ENCODE assay signal across 8 mouse cellular contexts in the genomic region with DNA sequence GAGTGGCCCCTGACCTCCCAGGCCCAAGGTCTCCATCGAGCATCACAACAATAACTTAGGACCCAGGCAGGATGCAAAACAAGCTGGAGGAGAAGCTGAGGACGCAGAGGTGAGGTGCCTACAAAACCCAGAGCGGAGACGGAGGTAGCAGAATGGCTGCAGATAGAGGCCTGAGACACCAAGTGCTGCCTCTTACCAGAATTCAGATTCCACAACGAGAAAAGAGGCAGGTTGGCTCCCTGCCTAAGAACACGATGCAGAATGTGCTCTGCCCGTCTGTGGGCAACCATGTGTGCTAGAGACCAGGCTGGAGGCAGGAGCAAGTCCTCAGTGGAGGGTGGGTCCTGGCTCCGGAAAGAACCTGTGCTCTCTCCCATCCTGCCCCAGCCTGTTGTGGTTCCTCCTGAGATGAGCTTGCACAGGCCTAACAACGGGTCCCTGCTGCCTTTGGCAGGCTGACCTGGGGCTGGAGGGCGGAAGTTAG. TPM values are rescaled to one million over a fixed set of nuclear protein-coding genes. Genes with fewer than 3 reads are reported as not detected.
DNase-seq lines count a peak whose midpoint lies in the region; ATAC-seq and TF ChIP-seq lines count a peak whose summit lies in the region.
"Had no signal": no experiment of that assay in that cellular context is flagged by ENCODE, and none has a peak within 500 bp of the region (broad histone marks: within the 10 kb centered on the region; RNA-seq: fewer than 3 reads in every experiment).

No protein-coding gene starts in this region.

- DNase-seq in thymus, adult 2 months: no peak
- no peak for DNase-seq in thymus, postnatal 4 days
- DNase-seq in hindbrain, embryonic 14.5 days (ENCODE audit: low spot score): no peak
- DNase-seq in liver, embryonic 14.5 days (ENCODE audit: low read depth in 3 of 3, low spot score in 3 of 3): no peak
- DNase-seq in urinary bladder, postnatal 36 days (ENCODE audit: low spot score in 2 of 2): no peak
- DNase-seq in urinary bladder, adult 18-20 months (ENCODE audit: low spot score in 2 of 2): no peak
- DNase-seq in gastrocnemius, adult 18-20 months (ENCODE audit: low spot score): no peak

- peaks cover 33% of the 10 kb centered on the region for H3K4me1 ChIP-seq in thymus, adult 2 months (replicated peaks; ENCODE audit: control insufficient read depth, insufficient read depth, low read length)
- H3K4me1 ChIP-seq in hindbrain, embryonic 14.5 days (replicated peaks; ENCODE audit: control insufficient read depth, insufficient read depth, low read length): peaks cover 29% of the 10 kb centered on the region
- H3K4me1 ChIP-seq in liver, embryonic 14.5 days (replicated peaks; ENCODE audit: control insufficient read depth in 2 of 2, insufficient read depth in 2 of 2, low read length in 1 of 2): peaks cover 7 to 9% of the 10 kb centered on the region in 2 experiments

- no peaks in the 10 kb centered on the region for H3K27me3 ChIP-seq in thymus, adult 2 months (ENCODE audit: control insufficient read depth, insufficient read depth, low read length)
- H3K27me3 ChIP-seq in hindbrain, embryonic 14.5 days (ENCODE audit: control insufficient read depth, insufficient read depth, low read length): no peaks in the 10 kb centered on the region
- no peaks in the 10 kb centered on the region for H3K27me3 ChIP-seq in liver, embryonic 14.5 days (ENCODE audit: control insufficient read depth, insufficient read depth, low read length)

- TF ChIP-seq POLR2A in thymus, adult 2 months (IDR thresholded peaks at IDR 0.05; ENCODE audit: control insufficient read depth, extremely low read depth, insufficient read depth, low read length, poor library complexity): no peak

- peaks cover 32% of the 10 kb centered on the region for H3K36me3 ChIP-seq in thymus, adult 2 months (ENCODE audit: control insufficient read depth, insufficient read depth, low read length)
- H3K36me3 ChIP-seq in hindbrain, embryonic 14.5 days (replicated peaks; ENCODE audit: control insufficient read depth, insufficient read depth): peaks cover 44% of the 10 kb centered on the region
- peaks cover 34% of the 10 kb centered on the region for H3K36me3 ChIP-seq in liver, embryonic 14.5 days (replicated peaks; ENCODE audit: control insufficient read depth, insufficient read depth, low read depth)

- no peak for TF ChIP-seq EP300 in liver, embryonic 14.5 days (IDR thresholded peaks at IDR 0.05; ENCODE audit: low read depth)

- ATAC-seq in hindbrain, embryonic 14.5 days (ENCODE audit: low FRiP score): no peak
- no peak for ATAC-seq in liver, embryonic 14.5 days (ENCODE audit: insufficient read depth)

- 62% methylated on average over 10 of the region's 10 CpGs for WGBS in thymus, adult 2 months
- WGBS in hindbrain, embryonic 14.5 days: 69% methylated on average over 10 of the region's 10 CpGs
- 59% methylated on average over 10 of the region's 10 CpGs for WGBS in liver, embryonic 14.5 days (ENCODE audit: insufficient replicate concordance)

- no peak overlapping the region for H3K27ac ChIP-seq in thymus, adult 2 months (ENCODE audit: control insufficient read depth, insufficient read depth, low read length)
- peak overlapping the region; percentile 55 for H3K27ac ChIP-seq in hindbrain, embryonic 14.5 days
- H3K27ac ChIP-seq in liver, embryonic 14.5 days: no peak overlapping the region

- TF ChIP-seq CTCF in thymus, adult 2 months (IDR thresholded peaks at IDR 0.05; ENCODE audit: borderline replicate concordance, control insufficient read depth, extremely low read depth, insufficient read depth, low read length, poor library complexity): no peak
- no peak for TF ChIP-seq CTCF in liver, embryonic 14.5 days (IDR thresholded peaks at IDR 0.05; ENCODE audit: low read depth)

- H3K4me3 ChIP-seq in thymus, adult 2 months (ENCODE audit: control insufficient read depth, insufficient read depth, low read length): 0 out of 2 replicates have a peak overlapping the region, but pooled peaks have one; percentile 4
- H3K4me3 ChIP-seq in hindbrain, embryonic 14.5 days (replicated peaks; ENCODE audit: low read length): no peak overlapping the region
- no peak overlapping the region; a peak in 1 of 4 replicates for H3K4me3 ChIP-seq in liver, embryonic 14.5 days (ENCODE audit: insufficient read depth in 1 of 2, low read depth in 2 of 2, low read length in 2 of 2)

- H3K9ac ChIP-seq in hindbrain, embryonic 14.5 days: peak overlapping the region; percentile 78; the same call in 1 of the 2 replicates
- no peak overlapping the region for H3K9ac ChIP-seq in liver, embryonic 14.5 days (replicated peaks)

- H3K9me3 ChIP-seq in hindbrain, embryonic 14.5 days (ENCODE audit: control insufficient read depth, low read length): no peaks in the 10 kb centered on the region
- no peaks in the 10 kb centered on the region for H3K9me3 ChIP-seq in liver, embryonic 14.5 days (ENCODE audit: control insufficient read depth, low read length)

- peak overlapping the region; percentile 99 for H3K4me2 ChIP-seq in hindbrain, embryonic 14.5 days (replicated peaks)
- H3K4me2 ChIP-seq in liver, embryonic 14.5 days (ENCODE audit: low read depth): peak overlapping the region; percentile 100

RNA-seq across cellular contexts. Expression of gene Pcnx3, which starts 4.2 kb away (rescaled TPM):
- polyA plus RNA-seq in thymus, adult 2 months (2012; rRNA removed): 421 and 455 TPM in 2 replicates
- 28.3 and 32.1 TPM in 2 replicates for polyA plus RNA-seq in hindbrain, embryonic 14.5 days (2014; fragmentation: Nextera tagmentation; extraction: Ambion mirVana)
- 19.8 and 25.9 TPM in 2 replicates for polyA plus RNA-seq in liver, embryonic 14.5 days (2012; rRNA removed)
- polyA plus RNA-seq in liver, embryonic 14.5 days (2014; fragmentation: Nextera tagmentation; extraction: Ambion mirVana): 9.1 and 9.8 TPM in 2 replicates
- total RNA-seq in gastrocnemius, adult 18-20 months (2021): 10 to 100 TPM; 12.5 to 13.8 TPM

RNA-seq across cellular contexts. Expression of gene Map3k11, which starts 4.4 kb away (rescaled TPM):
- polyA plus RNA-seq in thymus, adult 2 months (2012; rRNA removed): 141 and 144 TPM in 2 replicates
- 11.4 and 11.5 TPM in 2 replicates for polyA plus RNA-seq in hindbrain, embryonic 14.5 days (2014; fragmentation: Nextera tagmentation; extraction: Ambion mirVana)
- 13.7 and 14.5 TPM in 2 replicates for polyA plus RNA-seq in liver, embryonic 14.5 days (2012; rRNA removed)
- polyA plus RNA-seq in liver, embryonic 14.5 days (2014; fragmentation: Nextera tagmentation; extraction: Ambion mirVana): 9.1 and 10.8 TPM in 2 replicates
- total RNA-seq in gastrocnemius, adult 18-20 months (2021): 1 to 10 TPM; 8.6 to 9.4 TPM

RNA-seq across cellular contexts. Expression of gene Kcnk7, which starts 11.2 kb away (rescaled TPM):
- 0.97 and 1.0 TPM in 2 replicates for polyA plus RNA-seq in thymus, adult 2 months (2012; rRNA removed)
- 0.36 TPM in 1 of 2 replicates, not detected in the other for polyA plus RNA-seq in hindbrain, embryonic 14.5 days (2014; fragmentation: Nextera tagmentation; extraction: Ambion mirVana)
- polyA plus RNA-seq in liver, embryonic 14.5 days (2012; rRNA removed): 0.04 TPM in 1 of 2 replicates, not detected in the other
- polyA plus RNA-seq in liver, embryonic 14.5 days (2014; fragmentation: Nextera tagmentation; extraction: Ambion mirVana): 0.17 and 0.27 TPM in 2 replicates
- total RNA-seq in gastrocnemius, adult 18-20 months (2021): not detected
- total RNA-seq: heart, postnatal 14 days had no signal

RNA-seq across cellular contexts. Expression of gene Sipa1, which starts 29.4 kb away (rescaled TPM):
- 267 and 301 TPM in 2 replicates for polyA plus RNA-seq in thymus, adult 2 months (2012; rRNA removed)
- 12.7 and 16.2 TPM in 2 replicates for polyA plus RNA-seq in hindbrain, embryonic 14.5 days (2014; fragmentation: Nextera tagmentation; extraction: Ambion mirVana)
- polyA plus RNA-seq in liver, embryonic 14.5 days (2012; rRNA removed): 27.5 and 33.2 TPM in 2 replicates
- polyA plus RNA-seq in liver, embryonic 14.5 days (2014; fragmentation: Nextera tagmentation; extraction: Ambion mirVana): 14.3 and 18.9 TPM in 2 replicates
- 1 to 10 TPM; 5.6 to 8.2 TPM for total RNA-seq in gastrocnemius, adult 18-20 months (2021)

RNA-seq across cellular contexts. Expression of gene Ehbp1l1, which starts 33.2 kb away (rescaled TPM):
- polyA plus RNA-seq in thymus, adult 2 months (2012; rRNA removed): 55.6 and 61.8 TPM in 2 replicates
- polyA plus RNA-seq in hindbrain, embryonic 14.5 days (2014; fragmentation: Nextera tagmentation; extraction: Ambion mirVana): 9.2 and 12.5 TPM in 2 replicates
- 70.8 and 95.5 TPM in 2 replicates for polyA plus RNA-seq in liver, embryonic 14.5 days (2012; rRNA removed)
- polyA plus RNA-seq in liver, embryonic 14.5 days (2014; fragmentation: Nextera tagmentation; extraction: Ambion mirVana): 66.0 and 76.7 TPM in 2 replicates
- total RNA-seq in gastrocnemius, adult 18-20 months (2021): 100 to 1,000 TPM; 210 to 241 TPM

Comparison
In these comparisons a context has a peak if more than half of its experiments do, and no peak if none do; other contexts are left out.
1. RNA of gene Pcnx3, which starts 4.2 kb away (polyA plus RNA-seq): 421 to 455 TPM in thymus, adult 2 months; 28.3 to 32.1 TPM in hindbrain, embryonic 14.5 days and 9.1 to 25.9 TPM in liver, embryonic 14.5 days; every median in the first group is over 10 times any median in the second.